Comparison of ENCODE assay signal across 8 mouse cellular contexts in genomic region chr9:88326930-88327901, GRCm38 (mm10). TPM values are rescaled to one million over a fixed set of nuclear protein-coding genes. Genes with fewer than 3 reads are reported as not detected.
A peak's percentile ranks its signal among the peaks of the same experiment; 100 is the strongest.
DNase-seq lines count a peak whose midpoint lies in the region; ATAC-seq and TF ChIP-seq lines count a peak whose summit lies in the region.

Gene Nt5e (plus strand): TSS chr9:88327197.

- peak within 1 kb of the TSS; percentile 96 for H3K4me2 ChIP-seq in lung, embryonic 14.5 days

- peak within 1 kb of the TSS; percentile 62 for H3K4me3 ChIP-seq in cerebellum, adult 2 months (replicated peaks; ENCODE audit: insufficient read depth, low read depth, low read length)
- H3K4me3 ChIP-seq in lung, embryonic 14.5 days (ENCODE audit: low read depth, low read length): peak within 1 kb of the TSS; percentile 50
- H3K4me3 ChIP-seq in olfactory bulb, adult 2 months (ENCODE audit: insufficient read depth, low read depth, low read length): peak within 1 kb of the TSS; percentile 71

- no peaks in the 10 kb centered on the region for H3K27me3 ChIP-seq in cerebellum, adult 2 months (ENCODE audit: control insufficient read depth, insufficient read depth, low read length)
- H3K27me3 ChIP-seq in lung, embryonic 14.5 days (ENCODE audit: insufficient read depth, low read length): peaks cover 9% of the 10 kb centered on the region

- 0 out of 2 replicates have a peak, but pooled peaks have one; percentile 10 for TF ChIP-seq POLR2A in cerebellum, adult 2 months (IDR thresholded peaks at IDR 0.05; ENCODE audit: borderline replicate concordance, insufficient read depth, low read length)
- TF ChIP-seq POLR2A in olfactory bulb, adult 2 months (IDR thresholded peaks at IDR 0.05; ENCODE audit: insufficient read depth, low read depth, low read length): 0 out of 2 replicates have a peak, but pooled peaks have one; percentile 21

- H3K27ac ChIP-seq in cerebellum, adult 2 months (ENCODE audit: insufficient read depth, low read length): peak within 1 kb of the TSS; percentile 38
- no peak within 1 kb of the TSS for H3K27ac ChIP-seq in lung, embryonic 14.5 days (ENCODE audit: low read depth)
- peak within 1 kb of the TSS; percentile 80 for H3K27ac ChIP-seq in olfactory bulb, adult 2 months (ENCODE audit: insufficient read depth, low read depth, low read length)

- H3K9ac ChIP-seq in lung, embryonic 14.5 days: peak within 1 kb of the TSS; percentile 56

- DNase-seq in ES-CJ7 (ENCODE audit: low read depth, low spot score): peak; percentile 51
- peak; percentile 81 to 87 for DNase-seq in cerebellum, adult 2 months
- DNase-seq in heart, postnatal 4 days: peak; percentile 86
- peak; percentile 66 to 68 for DNase-seq in layer of hippocampus, adult 8-10 months (ENCODE audit: low spot score in 2 of 2)
- DNase-seq in lung, embryonic 14.5 days: peak; percentile 75
- peak; percentile 26 for DNase-seq in thymus, postnatal 25 days

- H3K4me1 ChIP-seq in cerebellum, adult 2 months (ENCODE audit: control insufficient read depth, insufficient read depth, low read length): no peaks in the 10 kb centered on the region
- no peaks in the 10 kb centered on the region for H3K4me1 ChIP-seq in lung, embryonic 14.5 days (ENCODE audit: insufficient read depth)
- H3K4me1 ChIP-seq in olfactory bulb, adult 2 months (ENCODE audit: control insufficient read depth, insufficient read depth, low read length): peaks cover 8% of the 10 kb centered on the region; the same call in 1 of the 2 replicates

- ATAC-seq in frontal cortex, adult (ENCODE audit: low TSS enrichment): peak; percentile 93
- ATAC-seq in lung, embryonic 14.5 days (ENCODE audit: insufficient read depth): peak; percentile 94

- 3% methylated on average over 66 of the region's 66 CpGs for WGBS in cerebellum, adult 2 months
- 1% methylated on average over 66 of the region's 66 CpGs for WGBS in lung, embryonic 14.5 days
- WGBS in olfactory bulb, adult 2 months: under 1% methylated on average over 65 of the region's 66 CpGs

- no peak for TF ChIP-seq CTCF in cerebellum, adult 2 months (IDR thresholded peaks at IDR 0.05; ENCODE audit: borderline replicate concordance, insufficient read depth, low read depth, low read length)
- no peak for TF ChIP-seq CTCF in lung, embryonic 14.5 days (IDR thresholded peaks at IDR 0.05; ENCODE audit: low read depth)
- no peak for TF ChIP-seq CTCF in olfactory bulb, adult 2 months (IDR thresholded peaks at IDR 0.05; ENCODE audit: insufficient read depth, low read depth, low read length)

- H3K36me3 ChIP-seq in lung, embryonic 14.5 days (ENCODE audit: insufficient read depth): no peaks in the 10 kb centered on the region

- no peaks in the 10 kb centered on the region for H3K9me3 ChIP-seq in lung, embryonic 14.5 days (ENCODE audit: low read depth, low read length)

RNA-seq across cellular contexts. Expression of gene Nt5e, which starts in this region (rescaled TPM):
- 3.8 and 4.6 TPM in 2 replicates for polyA plus RNA-seq in cerebellum, adult 2 months (2012; rRNA removed)
- 10 to 100 TPM in 1 of 2 experiments, 1 to 10 TPM in 1; 9.3 to 10.1 TPM for total RNA-seq in heart, postnatal 4 days (2021)
- 1 to 10 TPM; 2.5 to 4.1 (median 3.3) TPM for total RNA-seq in layer of hippocampus, adult 8-10 months (2022)
- 2.1 and 2.3 TPM in 2 replicates for polyA plus RNA-seq in lung, embryonic 14.5 days (2014; fragmentation: Nextera tagmentation; extraction: Ambion mirVana)
- not detected in 2 replicates for polyA plus RNA-seq in olfactory bulb, adult 2 months (2012; ENCODE audit: insufficient read depth, insufficient read length, low replicate concordance, missing spikeins)

Comparison
In these comparisons a context has a peak if more than half of its experiments do, and no peak if none do; other contexts are left out.
1. DNase-seq: peak in every context shown above with its lines; median percentile 86 in heart, postnatal 4 days; 84 in cerebellum, adult 2 months; 75 in lung, embryonic 14.5 days; 67 in layer of hippocampus, adult 8-10 months; 51 in ES-CJ7; 26 in thymus, postnatal 25 days.